Mouse (Mus musculus) retina, postnatal 7 days (tissue): ENCODE results near the gene Hspb1.
A peak's percentile ranks its signal among the peaks of the same experiment; 100 is the strongest.

Experiments used
- DNase-seq: peaks from one replicate; pipeline ENCODE4 v3.0.0-alpha.2; 2012; ENCODE audit warnings: low read depth, low spot score

The Hspb1 gene

DNA sequence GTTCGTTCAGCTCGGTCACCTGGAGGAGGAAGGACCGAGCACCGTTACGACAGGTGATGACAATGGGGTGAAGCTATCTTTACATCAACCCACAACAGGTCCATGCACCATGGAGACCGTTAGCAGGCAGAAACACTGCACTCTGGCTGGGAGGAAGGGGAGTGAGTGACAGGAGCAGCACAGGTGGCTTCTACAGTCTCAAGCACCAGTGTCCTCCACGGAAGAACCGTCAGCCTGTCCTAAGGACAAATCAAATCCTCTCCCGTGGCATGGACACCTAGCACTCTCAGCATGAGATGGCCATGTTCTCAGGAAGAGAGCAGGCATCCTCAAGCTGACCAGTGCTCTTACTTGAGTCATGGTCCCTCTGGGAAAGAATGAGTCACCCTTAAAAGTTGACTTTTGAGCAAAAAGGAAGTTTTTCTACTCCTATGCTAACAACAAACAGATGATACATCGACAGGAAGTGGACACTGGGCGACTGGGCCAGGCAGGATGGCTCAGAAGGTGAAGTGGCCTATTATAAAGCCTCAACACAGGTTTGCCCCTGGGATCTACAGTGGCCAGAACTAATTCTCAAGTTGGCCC, 24.0 kb downstream of the Hspb1 start:
- DNase-seq = no peak

DNA sequence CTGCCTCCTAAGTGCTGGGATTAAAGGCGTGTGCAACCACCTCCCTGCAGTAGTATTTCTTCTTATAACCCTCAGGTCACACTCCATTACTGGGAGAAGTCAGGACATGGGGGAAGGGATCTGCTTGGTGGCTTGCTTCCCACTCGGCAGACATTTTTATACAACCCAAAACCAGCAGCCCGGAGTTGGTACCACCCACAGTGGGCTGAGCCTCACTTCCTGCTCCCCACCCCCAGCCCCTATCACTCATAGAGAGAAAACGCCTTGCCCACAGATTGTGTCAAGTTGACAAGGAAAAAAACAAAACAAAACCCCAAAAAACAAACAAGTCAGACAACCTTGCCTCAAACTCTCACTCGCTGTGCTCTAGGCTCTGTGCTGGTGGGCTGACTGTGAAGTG, 25.5 kb downstream of the Hspb1 start:
- DNase-seq = no peak

GRCm38 (mm10) chr5:135914156-135914555, 26.4 kb downstream of the Hspb1 start:
- DNase-seq = no peak

DNA sequence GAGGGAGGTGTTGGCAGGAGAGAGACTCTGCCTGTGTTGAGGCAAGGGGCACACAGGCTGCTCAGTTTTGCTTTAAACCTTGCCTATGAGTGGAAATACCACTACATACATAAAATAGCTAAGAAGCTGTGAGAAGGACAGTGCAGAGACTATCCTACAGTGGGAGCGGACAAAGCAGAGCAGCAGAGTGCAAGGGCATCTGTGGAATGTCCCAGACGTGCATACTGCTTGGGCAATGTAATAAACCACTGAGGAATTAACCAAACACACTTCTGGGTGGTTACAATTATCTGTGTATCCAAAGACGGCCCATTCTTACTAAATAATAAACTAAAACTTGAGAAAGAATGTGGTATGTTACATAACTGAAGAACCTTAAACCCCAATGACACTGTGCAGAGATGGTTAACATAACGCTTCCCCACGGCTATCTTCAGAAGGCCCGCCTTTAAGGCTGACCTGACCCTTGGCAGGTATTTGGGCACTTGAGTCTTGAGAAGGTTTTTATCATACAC, 28.4 kb downstream of the Hspb1 start:
- DNase-seq = no peak

DNA sequence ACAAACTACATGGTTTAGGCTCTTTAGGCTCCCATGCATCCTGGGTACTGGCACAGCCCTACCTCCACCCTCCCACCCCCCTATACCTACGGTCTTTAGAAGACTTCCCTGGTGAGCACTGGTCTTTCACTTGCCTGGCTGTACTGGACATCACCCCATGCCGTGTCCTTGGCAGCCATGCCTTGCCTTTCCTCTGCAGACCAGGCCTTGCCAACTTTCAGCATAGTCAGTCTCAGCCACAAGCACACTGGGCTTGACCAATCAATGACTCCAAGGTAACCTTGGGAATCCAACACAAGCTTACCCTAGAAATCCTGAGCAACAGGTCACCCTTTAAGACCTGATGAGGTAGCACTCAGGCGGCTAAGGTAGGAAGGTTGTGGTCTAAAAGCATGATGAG, 28.9 kb downstream of the Hspb1 start:
- no peak for DNase-seq

DNA sequence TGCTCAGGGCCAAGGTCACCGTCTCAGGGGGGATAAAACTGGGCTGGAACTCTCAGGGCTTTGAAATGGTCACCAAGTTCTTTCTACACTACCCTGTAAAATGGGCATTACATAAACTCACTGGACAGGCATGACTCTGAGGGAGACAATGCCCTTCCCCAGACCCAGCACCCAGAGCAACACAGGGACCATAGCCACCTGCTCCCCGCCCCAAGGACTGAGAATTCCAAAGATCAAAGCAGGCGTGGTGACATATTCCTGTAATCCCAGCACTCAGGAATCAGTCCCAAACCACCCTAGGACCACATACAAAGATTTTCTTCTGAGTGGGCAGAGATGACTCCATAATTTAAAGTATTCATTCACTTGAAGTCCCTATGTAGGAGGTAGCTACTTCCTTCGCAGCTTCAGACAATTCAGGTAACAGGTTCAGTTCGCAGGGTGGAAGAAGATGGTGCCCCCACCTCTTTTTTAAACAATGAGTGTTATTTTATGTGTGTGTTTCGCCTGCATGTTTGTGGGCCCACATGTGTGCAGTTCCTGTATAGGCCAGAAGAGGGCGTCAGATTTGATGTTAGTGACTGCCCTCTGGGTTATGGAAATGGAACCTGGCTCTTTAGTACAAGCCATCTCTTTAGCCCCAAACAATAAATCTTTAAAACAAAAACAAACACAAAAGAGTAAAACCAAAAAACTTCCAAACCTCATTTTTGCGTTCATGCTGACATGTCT, 29.8 kb downstream of the Hspb1 start:
- DNase-seq = no peak

GRCm38 (mm10) chr5:135918059-135918437, 30.3 kb downstream of the Hspb1 start:
- no peak for DNase-seq

DNA sequence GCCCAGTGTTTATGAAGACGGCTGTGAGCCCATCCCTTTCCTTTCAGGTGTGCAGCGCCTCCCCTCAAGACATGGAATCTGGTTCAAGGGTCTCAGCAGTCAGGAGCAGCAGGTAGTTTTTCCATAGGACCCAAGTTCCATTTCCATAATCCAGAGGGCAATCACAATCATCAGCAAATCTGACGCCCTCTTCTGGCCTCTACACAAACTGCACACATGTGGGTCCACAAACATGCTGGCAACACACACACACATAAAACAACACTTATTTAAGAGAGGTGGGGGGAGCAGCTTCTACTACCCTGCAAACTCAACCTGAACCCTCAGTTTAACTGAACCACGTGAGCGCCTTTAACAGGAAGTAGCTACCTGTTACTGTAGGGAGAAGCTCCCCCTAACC, 30.9 kb downstream of the Hspb1 start:
- DNase-seq = no peak

- DNase-seq = no peak
Observed at GRCm38 (mm10) chr5:135919902-135920301, 32.2 kb downstream of the Hspb1 start.

GRCm38 (mm10) chr5:135923901-135924300, 36.2 kb downstream of the Hspb1 start:
- DNase-seq = no peak

DNA sequence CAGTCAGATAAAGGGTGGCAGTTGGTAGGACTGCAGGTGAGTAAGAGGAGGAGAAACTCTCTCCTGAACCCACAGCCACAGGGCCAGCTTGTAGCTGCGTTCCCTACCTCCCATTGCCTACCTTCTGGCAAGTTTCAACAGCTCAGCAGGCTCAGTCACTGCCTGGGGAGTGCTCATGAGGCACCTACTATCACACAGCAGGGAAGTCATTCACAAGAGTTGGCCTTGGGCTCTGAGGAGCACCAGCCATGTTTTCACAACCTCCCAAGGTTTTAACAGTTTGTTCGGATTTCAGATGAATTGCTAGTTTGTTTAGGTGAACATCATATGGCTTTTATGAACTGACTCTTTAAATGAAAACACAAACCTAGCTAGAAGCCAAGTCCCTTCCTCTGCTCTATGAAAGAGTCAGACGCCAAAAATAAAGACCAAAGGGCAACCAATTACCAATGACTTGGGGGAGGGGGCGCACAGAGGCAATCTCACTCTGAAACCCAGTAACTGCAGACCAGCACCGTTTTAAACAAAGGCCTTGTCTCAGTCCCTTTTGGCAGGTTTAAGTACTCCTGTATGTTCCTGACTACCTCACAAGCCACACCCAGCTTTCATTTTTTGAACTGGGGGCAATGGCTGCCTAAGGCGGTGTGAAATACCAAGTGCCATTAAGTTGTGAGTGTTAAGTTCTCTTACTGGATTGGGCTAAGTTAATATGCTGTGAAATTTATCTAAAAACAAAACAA, 42.1 kb downstream of the Hspb1 start:
- no peak for DNase-seq

GRCm38 (mm10) chr5:135931526-135931925, 43.8 kb downstream of the Hspb1 start:
- DNase-seq = no peak

DNA sequence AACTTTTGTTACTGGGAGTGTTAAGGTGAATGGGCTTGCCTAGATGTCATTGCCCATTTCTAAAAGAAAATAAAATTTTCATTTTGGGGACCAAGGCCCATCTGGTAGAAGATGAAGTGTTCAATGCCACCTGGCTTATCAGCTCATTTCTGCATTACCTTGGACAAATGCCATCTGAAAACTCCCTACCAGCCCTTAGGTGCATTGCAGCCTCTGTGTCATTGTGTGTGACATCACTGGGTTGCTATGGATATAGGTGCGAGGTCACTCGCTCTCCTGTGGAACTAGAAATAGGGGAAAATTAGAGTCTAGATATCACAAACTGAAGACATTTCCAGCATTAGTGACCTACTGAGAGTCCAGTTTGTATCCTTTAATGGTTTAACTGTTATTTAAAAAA, 44.6 kb downstream of the Hspb1 start:
- DNase-seq = no peak

GRCm38 (mm10) chr5:135933222-135933899, 45.6 kb downstream of the Hspb1 start:
- no peak for DNase-seq

DNA sequence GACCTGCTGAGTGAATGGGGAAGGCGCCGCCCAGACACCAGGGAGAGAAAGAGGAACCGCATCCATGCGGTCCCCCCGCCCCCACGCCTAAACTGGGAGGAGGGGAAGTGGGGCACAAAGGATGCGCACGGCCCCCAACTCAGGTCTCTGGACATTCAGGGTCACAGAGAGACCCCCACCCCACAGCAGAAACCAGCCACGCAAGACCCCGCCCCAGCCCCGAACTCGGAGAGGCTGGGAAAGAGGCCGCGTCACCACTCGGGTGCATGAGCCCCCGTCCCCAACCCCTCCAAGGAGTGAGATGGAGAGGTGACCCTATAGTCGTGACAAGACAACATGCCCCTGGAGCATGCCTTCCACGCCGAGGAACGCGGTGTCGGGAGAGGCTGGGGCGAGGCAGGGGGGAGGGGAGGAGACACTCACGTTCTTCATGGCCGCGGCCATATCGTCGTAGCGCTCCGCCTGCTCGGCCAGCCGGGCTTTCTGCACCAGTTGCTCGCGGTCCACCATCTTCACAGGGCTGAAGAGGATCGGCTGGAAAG, 46.3 kb downstream of the Hspb1 start:
- no peak for DNase-seq

GRCm38 (mm10) chr5:135934481-135935175, 46.9 kb downstream of the Hspb1 start, which contains the start of gene Ywhag:
Gene Ywhag (minus strand): TSS chr5:135934616.
- DNase-seq = peak; percentile 93

GRCm38 (mm10) chr5:135935176-135935523, 47.4 kb downstream of the Hspb1 start:
- DNase-seq = no peak

DNA sequence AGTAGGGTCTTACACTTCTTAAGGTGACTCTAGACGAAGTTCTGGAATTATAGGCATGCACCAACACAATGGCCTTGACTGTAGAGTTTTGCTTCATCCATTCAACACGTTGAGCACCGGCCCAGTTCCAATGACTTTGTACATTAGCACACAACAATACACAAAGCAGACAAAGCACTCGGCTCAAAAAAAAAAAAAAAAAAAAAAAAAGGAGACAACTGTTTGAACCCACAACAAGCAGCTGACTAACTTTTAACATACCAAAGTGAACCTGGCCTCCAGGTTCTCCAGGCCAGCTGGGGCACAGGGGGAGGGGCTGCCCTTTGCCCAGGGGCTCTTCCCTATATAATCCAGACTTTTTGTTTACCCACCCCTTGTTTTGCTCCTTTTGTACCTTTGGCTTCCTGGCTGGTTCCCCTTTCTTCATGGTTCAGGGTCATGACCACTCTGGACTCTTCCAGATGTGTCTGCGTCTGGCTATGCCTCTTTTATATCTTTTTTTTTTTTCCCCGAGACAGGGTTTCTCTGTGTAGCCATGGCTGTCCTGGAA, 48.0 kb downstream of the Hspb1 start:
- DNase-seq = no peak
